Mouse (Mus musculus) R1 (cell line): ENCODE data around the gene Traf1.

Source experiments
- DNase-seq: peaks from one replicate; pipeline ENCODE4 v3.0.0-alpha.2; 2018; ENCODE audit warnings: low read depth, low spot score

Traf1 gene

DNA sequence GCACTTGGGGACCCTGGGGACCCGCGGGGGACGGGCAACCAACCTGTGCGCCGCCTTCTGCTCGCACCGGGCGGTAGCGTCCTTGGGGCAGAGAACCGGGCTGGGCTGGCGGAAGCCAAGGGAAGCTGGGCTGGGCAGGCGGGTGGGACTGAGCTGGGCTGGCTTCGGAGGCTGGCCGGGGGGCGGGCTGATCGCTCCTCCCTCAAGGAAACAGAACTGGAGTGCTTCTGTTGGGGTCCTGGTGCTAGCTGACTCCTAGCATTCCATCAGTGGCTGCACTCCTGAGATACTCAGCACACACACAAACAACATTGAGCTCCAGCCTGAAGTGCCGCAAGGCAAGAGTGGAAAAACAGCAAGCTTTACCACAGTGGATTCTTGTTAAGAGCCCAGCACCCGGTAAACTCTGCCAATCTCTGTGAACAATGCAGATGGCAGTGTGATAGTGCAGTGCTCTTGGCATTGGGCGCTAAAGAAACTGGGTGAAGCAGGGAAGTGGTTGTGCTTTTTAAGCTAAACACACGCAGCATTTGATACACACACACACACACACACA lies at the start of gene Traf1:
Gene Traf1, minus strand, starts transcription at position 292 of the 556 bp plus-strand sequence.
- DNase-seq: no peak

DNA sequence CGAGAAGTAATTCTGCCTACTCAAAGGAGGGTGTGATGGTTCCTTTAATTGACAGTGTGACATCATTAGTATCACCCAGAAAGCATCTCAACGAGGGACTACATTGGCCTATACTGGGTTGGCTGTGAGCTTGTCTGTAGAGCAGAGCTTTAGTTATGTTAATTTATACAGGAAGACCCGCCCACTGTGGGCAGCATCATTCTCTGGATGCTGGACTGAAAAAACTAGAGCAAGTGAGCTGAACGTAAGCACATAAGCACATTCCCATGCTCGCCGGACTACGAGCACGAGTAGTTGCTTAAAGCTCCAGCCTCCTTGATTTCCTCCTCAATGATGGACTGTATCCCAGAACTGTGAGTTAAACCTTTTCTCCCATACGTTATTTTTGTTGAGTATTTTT lies 37.4 kb upstream of the Traf1 start:
- peak; percentile 72 for DNase-seq

DNA sequence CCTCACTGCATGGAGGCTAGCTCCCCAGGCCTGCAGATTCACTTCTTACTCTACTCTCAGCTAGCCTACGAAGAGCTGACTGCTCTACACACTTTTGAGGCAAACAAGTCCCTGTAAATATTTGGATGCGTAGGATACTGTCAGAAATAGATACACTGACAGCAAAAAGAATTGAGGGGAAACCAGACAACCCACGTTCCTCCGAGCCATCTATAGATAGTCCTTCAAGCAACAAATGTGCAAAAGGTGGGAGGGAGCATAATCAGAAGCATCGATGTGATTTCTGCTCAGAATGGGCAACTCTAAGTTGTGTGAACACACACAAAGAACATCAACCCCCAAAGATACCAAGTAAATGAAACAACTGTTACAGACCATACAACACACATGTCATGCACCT lies 34.9 kb upstream of the Traf1 start:
- no peak for DNase-seq

DNA sequence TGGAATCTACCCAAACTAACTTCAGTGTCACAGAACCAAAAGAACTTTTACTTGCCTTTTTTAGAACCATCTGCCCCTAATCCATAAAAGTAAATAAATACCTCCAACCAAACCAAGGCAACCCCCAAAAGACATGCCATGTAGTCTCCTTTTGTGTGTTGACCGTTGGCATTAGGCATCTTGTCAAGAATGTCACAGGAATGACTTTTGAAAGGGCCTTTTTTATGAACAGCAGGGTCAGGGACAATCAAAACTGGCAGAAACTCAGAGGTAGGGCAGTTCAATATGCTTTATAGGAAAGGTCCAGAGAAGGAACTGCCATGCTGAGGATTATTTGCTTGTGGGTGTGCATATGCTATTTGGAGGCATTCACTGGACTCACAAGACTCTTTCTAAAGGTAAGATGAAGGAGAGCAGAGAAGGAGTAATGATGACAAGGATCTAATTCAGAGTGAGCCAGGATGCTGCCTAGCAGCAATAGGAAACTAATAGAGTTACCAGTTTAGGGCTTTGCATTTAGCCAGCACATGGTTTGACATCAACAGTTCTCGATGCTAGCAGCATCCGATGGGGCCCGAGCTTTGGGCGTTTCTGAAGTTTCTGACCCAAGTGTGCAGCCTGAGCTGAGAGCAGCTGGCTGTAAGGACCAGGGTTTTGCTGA lies 32.3 kb upstream of the Traf1 start:
- no peak for DNase-seq

DNA sequence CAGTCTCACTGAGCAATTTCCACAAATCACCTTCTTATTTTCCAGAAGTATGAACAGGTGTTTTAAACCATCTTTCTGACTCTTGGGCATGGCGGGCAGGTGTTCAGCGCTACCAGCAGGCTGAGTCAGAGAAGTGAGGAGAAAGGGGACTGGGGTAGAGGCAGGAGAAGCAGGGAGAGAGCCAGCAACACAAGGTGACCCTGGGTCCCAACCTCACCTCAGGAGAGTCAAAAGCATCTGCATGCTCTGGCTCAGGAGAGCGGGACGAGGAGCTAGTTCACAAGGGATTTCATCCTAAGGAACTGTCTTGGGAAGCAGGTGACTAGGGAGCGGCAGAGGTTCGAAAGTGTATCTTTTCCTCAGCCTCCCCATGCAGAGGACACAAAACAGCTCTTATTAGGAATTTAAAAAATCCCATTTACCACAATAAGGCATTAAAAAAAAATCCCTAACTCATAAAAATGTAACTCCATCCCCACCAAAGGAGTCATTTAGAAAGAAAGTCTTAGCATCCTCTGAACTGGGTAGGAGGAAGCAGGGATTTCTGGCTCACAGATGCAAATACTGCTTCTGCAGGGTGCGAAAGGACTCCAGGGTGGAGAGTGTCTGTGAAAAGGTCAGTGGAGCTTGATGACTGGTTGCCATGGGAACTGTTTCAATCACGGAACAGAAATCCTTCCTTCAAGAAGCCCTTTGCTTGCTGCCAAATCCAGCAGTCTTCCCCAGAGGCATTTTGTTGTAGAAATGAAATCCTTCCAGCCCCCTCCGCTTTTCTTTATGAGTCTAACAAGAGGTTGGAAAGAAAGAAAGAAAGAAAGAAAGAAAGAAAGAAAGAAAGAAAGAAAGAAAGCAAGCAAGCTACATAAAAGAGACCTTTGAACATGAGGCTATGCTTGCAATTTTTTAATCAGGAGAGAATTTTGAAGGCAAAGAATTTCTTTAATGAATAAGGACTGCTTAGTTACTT lies 31.4 kb upstream of the Traf1 start:
- peak; percentile 85 for DNase-seq

DNA sequence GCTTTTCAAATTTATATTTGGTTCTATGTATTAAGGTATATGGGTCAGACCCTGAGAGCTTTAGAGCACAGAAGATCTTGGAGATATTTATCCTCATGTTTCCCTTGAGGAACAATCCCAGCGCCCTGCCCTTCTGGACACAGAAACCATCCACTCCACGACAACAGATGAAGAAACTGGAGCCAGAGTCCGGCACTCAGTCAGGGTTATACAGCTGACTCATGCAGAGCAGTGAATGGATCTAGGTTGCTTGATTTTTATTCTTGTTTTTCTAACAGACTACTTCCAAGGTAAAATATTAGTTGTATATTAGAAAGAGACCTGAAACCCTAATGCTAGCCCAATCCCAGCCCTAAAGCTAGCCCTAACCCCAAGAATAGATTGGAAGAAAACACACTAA lies 30.4 kb upstream of the Traf1 start:
- no peak for DNase-seq

DNA sequence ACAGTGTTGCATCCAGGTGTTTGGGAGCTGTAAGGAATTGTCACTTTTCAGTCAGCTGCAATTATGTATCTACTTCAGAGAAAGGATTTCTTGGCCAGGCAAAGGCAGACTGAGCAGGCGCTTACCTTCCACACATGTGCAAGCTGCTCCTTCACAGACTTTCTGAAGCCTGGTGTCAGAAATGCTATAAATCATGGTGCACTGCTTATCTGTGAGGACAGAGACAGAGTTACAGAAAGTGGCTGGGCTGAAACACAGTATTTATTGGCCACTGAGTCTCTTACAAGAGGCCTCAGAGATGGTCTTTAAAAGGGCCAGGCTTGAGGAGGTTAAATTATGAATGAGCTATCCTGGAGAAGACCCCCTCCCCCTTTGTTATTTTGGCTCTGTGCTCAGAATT lies 28.2 kb upstream of the Traf1 start:
- DNase-seq: no peak

DNA sequence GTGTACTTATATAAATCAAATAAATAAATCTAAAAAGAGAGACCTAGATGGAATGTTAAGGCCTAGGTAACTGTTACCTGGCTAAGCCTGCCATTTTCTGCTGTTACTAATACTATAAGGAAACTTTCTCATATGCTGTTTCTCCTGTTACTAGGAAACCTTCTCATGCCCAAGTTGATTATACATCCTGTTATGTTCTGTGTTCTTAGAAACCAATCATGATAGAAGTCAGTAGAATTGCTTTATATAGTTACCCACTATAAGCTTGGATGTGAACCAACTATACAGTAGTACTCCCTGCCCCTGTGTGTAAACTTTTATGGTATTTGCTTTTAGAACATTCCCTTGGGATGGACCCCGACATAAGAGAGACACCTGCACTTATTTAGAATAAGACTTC lies 26.0 kb upstream of the Traf1 start:
- no peak for DNase-seq

DNA sequence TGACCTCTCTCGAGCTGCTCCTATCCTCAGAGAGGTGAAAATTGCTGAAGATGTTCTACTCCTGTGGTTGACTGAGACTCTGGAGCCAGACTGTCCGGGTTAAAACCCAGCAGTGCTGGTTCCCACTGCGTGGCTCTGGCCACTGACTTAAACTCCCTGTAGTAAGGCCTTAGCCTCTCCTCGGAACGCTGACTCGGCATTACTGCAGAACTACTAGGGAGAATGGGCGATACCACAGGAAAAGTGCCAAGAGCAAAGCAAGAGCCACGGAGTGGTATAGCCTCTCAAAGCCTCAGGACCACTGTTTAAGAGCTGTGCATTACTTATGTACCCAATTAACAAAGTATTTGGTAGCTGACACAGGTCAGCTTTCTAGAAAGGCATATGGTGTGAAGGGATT lies 23.3 kb upstream of the Traf1 start:
- DNase-seq: no peak

DNA sequence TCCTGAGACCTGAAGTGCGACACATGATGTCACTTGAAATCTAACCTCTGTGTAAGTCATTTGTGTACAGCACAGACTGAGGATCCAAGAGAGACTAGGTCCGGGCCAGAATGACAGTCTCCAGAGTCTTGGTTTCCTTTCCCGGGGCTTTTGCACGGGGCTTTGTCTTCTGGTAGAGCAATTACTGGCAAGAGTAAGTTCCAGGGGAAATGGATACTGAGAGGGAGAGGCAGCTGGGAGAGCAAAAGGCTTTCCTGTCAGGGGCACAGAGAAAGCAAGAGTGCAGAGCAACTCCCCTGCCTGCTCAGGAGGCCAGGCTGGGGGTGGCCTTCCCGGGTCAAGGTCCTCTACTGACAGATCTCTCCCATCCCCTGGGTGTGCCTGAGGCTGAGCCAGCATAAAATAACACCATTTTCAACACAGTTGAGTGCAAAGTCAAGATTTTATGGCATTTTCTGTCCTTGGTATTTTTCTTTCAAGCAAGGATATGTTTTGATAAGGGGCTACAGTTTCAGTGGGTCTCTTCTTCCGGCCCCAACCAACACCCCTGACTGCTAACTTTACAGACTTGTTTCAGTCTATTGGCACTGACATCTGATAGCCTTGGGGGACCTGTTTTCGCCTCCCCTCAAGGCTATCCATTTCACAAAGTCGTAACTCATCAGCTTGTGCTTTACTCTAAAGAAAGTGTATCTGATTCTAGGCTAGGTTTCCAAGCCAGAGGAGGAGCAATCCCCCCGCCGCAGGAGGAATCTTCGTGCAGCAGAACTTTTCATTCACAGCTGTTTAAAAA lies 21.5 kb upstream of the Traf1 start:
- no peak for DNase-seq

DNA sequence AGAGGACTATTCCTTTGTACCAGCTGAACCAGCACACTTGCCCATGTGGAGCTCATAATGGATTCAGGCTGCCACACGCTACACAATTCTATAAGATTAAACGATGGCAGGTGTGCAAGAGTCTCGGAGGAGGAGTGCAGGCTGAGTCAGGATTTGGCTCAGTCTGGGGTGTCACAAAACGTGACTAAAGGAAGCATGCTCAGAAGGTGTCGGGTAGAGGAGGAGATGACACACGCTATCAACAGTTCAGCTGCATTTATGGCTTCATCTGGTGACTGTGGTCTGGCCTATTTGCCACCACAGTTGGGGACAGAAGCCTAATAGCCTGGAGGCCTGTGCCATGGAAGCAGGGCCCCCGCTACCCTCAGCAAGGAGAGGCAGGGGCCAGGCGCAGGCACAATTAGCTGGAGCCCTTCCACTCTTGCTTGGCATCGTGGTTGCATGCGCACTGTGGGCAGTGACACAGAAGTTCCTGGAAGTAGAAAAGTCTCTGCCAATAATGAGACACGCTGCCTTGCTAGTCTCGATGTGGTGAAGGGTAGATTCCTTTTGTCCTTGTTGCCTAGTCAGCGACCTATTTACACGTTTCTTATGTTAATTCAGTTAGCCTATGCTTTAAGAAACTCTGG lies 20.6 kb upstream of the Traf1 start:
- peak; percentile 52 for DNase-seq

DNA sequence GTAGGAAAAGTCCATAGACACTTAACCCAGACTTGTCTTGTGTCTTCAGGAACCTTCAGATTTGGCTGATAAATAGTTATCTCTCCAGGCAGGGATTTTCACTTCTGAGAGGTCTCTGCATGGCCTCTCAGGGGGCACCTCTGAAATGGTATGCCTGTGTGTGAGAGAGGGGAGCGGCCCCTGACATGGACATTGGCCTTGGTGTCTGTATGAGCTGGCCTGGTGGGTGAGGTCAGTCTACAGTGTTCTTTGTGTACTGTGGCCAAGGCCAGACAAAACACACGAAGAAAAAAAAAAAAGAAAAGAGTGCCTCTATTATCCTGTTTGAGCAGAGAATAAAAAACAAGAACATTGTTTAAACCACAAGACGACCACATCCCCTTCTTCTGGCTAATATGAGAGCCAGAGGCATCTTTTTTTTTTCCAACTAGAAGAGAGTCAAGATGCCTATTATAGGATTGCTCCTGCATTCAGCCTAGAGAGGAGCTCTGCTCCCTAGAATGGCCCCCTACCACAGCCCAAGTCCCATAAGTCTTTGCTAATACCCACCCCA lies 18.0 kb upstream of the Traf1 start:
- DNase-seq: no peak

DNA sequence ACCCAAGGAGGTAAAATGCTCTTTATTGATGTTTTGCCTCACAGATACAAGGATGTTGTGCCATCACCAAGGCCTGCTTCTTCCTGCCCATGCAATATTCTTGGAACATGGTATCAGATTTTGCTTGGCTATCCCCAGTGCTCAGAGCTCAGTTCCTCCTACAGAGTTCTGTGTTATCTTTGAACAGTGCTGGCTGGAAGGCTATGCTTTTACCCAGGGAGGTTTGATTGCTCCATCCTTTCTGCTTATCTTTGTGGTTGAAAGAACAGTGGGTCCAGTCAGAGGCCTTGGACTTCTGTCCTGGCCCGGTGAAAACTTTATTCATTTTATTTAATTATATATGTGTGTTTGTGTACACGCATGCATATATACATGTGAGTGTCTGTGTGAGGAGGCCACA lies 16.7 kb upstream of the Traf1 start:
- no peak for DNase-seq

DNA sequence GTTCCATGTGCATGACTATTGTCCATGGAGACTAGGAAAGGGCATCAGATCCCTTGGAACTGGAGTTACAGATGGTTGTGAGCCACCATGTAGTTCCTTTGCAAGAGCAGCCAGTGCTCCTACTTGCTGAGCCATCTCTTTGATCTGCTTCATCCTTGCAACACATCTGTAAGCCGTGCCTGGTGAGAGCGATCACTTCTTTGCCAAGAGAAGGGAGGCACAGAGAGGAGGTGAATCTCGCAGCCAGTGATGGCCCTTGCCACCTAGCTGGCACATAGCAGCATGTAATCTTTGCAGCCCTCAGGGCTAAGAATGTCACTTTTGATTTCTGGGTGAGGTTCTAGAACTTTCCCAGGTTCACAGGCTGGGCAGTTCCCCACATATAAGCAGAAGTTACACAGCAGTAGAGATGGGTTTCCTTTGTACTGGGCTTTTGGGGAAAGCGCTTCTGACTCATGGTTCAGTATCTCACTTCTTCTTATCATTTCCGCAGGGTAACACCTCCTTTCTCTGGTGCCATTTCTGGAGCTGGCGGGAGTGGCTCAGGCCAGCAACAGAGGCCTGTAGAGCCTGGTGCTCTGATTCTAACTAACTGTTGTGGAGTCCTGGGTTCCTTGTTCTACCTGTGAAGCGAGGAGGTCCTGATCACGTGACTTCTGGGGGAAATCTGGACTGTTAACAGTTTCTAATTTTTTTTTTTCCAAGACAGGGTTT lies 15.5 kb upstream of the Traf1 start:
- DNase-seq: no peak

DNA sequence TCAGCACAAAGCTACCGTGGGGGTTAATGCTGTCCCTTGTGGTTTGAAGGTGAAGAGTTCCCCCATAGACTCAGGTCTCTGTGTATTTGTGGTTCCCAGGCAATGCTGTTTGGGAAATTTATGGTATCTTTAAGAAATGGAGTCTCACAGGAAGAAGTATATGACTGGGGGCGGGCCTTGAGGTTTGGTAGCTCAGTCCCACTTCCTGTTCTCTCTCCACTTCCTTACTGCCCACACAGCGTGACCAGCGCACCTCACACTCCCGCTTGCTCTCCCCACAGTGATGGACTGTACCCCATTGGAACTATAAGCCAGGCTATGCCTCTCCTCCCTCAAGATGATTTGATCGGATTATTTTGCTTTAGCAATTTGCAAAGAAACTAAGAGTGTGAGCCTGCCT lies 14.9 kb upstream of the Traf1 start:
- DNase-seq: no peak

DNA sequence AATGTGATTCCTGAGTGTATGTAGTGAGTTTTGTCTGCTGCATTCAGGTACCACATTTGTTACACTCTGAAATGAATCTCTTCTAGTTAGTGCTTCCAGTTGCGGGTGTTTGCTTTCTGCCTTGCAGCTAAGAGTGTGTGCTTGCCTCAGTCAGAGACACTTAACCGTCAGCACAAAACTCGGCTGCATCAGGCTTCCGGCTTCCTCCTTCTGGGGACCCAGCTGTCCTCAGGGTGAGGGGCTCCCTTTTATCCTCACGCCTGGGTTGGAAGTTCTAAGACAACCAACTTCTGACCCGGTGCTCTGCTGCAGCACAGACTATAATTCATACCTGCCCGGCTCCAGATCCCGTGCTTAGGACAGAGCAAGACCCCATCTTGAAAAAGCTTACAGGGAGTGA lies 11.5 kb upstream of the Traf1 start:
- no peak for DNase-seq

DNA sequence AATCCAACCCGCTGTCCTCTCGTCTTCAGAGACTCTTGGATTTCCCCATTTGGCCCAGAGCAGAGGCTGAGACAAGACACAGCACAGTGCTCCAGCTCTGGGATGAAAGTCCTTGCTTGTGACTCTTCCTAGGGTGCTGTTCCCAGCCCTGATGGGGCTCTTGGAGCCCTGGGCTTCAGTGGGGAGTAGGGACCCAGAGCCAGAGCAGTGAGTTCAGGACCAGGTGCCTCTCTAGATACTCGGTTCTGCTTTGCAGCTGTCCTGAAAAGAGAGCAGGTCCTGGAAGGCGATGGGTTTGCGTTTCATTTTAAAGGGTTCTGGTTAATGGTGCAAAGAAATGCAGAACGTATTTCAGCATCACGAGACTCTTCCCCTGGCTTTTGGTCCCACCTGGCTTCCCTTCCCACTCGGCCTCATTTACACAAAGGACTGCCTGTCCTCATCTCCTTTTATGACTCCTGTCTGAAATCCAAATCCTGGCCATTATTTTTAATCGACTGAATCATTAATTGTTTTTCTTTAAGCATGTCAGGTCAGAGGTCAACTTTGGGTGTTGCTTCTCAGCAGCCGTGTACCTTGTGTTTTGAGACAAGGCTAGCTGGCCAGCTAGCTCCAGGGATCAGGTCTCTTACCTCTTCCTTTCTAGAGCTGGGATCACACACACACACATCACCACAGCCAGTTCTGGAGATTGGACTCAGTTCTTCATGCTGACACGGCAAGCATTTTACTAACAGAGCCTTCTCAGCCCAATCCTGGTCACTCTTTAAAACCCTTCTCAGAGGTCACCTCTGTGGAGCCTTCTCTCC lies 9.7 kb upstream of the Traf1 start:
- no peak for DNase-seq

DNA sequence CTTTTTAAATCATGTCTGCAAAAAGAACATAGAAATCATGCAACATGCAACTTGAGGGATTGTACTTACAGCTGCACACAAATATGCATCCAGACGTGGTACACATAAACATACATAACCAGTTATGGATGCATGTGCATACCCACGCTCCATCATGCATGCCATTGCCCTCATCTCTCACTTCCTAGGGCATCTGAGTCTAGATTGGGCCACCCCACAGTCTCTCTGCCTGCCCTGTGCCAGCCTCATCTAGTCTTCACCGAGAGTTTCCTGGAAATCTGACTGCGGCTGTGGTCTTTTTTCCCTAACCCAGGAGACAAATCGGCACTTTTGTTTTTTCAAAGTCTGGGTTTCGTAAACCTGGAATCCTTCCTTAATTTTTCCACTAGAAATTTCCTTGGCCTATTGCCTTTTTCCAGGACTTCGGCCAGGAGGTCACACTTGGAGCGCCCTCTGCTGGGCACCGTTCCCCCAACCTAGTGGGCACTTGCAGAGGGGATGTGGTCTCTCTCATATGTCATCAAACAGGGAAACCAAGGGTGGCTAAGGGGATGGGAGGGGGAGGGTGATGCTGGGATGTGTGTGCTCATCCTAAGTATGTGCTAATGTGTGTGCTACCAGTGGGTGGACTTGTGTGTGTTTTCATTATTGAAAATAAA lies 8.6 kb upstream of the Traf1 start:
- peak; percentile 70 for DNase-seq

DNA sequence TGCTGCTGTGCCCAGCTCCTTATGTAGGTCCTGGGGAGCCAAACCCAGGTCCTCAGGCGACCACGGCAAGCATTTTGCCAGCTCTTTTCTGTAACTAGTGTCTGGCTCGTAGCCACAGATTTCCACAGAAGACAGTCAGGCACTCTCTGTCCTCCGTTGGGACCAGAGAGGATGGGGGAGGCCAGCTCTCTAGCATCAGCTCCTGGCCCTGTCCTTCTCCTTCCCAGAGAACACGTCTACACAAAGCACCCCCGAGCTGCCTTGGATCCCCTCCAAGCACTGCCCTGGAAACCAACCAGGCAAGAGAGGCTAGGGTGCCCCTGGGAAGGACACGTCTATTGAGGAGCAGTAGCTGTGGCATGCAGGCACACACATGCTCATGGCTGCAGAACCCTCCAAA lies 7.6 kb upstream of the Traf1 start:
- no peak for DNase-seq
